In genomic region chr14:122597534-122597933, GRCm38 (mm10) we compare ENCODE assay signal across 23 mouse cellular contexts.
DNase-seq lines count a peak whose midpoint lies in the region; ATAC-seq and TF ChIP-seq lines count a peak whose summit lies in the region.
"Had no signal": no experiment of that assay in that cellular context is flagged by ENCODE, and none has a peak within 500 bp of the region (broad histone marks: within the 10 kb centered on the region; RNA-seq: fewer than 3 reads in every experiment).

No protein-coding gene starts in this region.

- no peak overlapping the region for H3K9ac ChIP-seq in MEL (ENCODE audit: control insufficient read depth, low read depth, low read length, poor library complexity, severe bottlenecking)
- no peak overlapping the region for H3K9ac ChIP-seq in intestine, postnatal 0 days (ENCODE audit: low read depth, low read length)

- H3K9me3 ChIP-seq in MEL (replicated peaks; ENCODE audit: insufficient read depth, low read length), result no peaks in the 10 kb centered on the region
- no peaks in the 10 kb centered on the region for H3K9me3 ChIP-seq in intestine, postnatal 0 days (ENCODE audit: control insufficient read depth)
- H3K9me3 ChIP-seq: G1E had no signal

- no peaks in the 10 kb centered on the region for H3K27me3 ChIP-seq in MEL (ENCODE audit: control insufficient read depth in 1 of 2, insufficient read depth in 2 of 2, low read length in 2 of 2)
- H3K27me3 ChIP-seq in intestine, postnatal 0 days (replicated peaks; ENCODE audit: control insufficient read depth, insufficient read depth, low read length), result no peaks in the 10 kb centered on the region
- H3K27me3 ChIP-seq: CH12.LX, Patski had no signal

- H3K4me3 ChIP-seq in MEL (ENCODE audit: control insufficient read depth in 1 of 2, insufficient read depth in 1 of 2, low read depth in 2 of 2, low read length in 2 of 2), result no peak overlapping the region
- H3K4me3 ChIP-seq in intestine, postnatal 0 days (ENCODE audit: low read depth, low read length), result no peak overlapping the region

- no peak overlapping the region for H3K4me2 ChIP-seq in intestine, postnatal 0 days (replicated peaks; ENCODE audit: low read depth)

- no peak overlapping the region for H3K27ac ChIP-seq in MEL (ENCODE audit: control insufficient read depth, low read depth, low read length)
- H3K27ac ChIP-seq in intestine, postnatal 0 days (ENCODE audit: low read depth, low read length), result no peak overlapping the region

- no peak for TF ChIP-seq POLR2A in MEL (IDR thresholded peaks at IDR 0.05; ENCODE audit: control insufficient read depth in 1 of 2, insufficient read depth in 1 of 2, low read depth in 1 of 2, low read length in 2 of 2, poor library complexity in 1 of 2)

- H3K36me3 ChIP-seq in MEL (ENCODE audit: control insufficient read depth in 1 of 2, insufficient read depth in 2 of 2, low read length in 2 of 2), result peaks cover 0 to 15% of the 10 kb centered on the region in 2 experiments; a peak in 2 of 4 replicates
- H3K36me3 ChIP-seq in intestine, postnatal 0 days (ENCODE audit: control insufficient read depth, insufficient read depth), result no peaks in the 10 kb centered on the region

- WGBS in intestine, postnatal 0 days, result 54% methylated on average over 5 of the region's 5 CpGs

- TF ChIP-seq EP300 in MEL (IDR thresholded peaks at IDR 0.05; ENCODE audit: low read depth in 1 of 2, low read length in 2 of 2), result peak in 1 of 2 experiments; percentile 45; a peak in 2 of 4 replicates

- DNase-seq in A20 (ENCODE audit: low read depth, low spot score), result peak; percentile 61
- DNase-seq in MEL (ENCODE audit: low read depth, low spot score), result peak; percentile 47
- DNase-seq in heart, adult 18-20 months, result no peak
- DNase-seq in cerebellum, adult 9-10 months, result no peak
- DNase-seq: adrenal gland, adult 2 months; adrenal gland, adult 8-10 months; adrenal gland, postnatal 10 days; adrenal gland, postnatal 14 days; adrenal gland, postnatal 25 days; adrenal gland, postnatal 36 days; B cell, adult 2 months; cerebellum, adult 11 months; cerebellum, adult 11-12 months; cerebellum, adult 18-20 months; cerebellum, adult 2 months; cerebellum, adult 8-10 months had no signal

- no peaks in the 10 kb centered on the region for H3K79me2 ChIP-seq in MEL (ENCODE audit: control insufficient read depth, insufficient read depth, low read length, poor library complexity)

- ATAC-seq in megakaryocyte-erythroid progenitor cell, adult 5-6 weeks (replicated peaks; ENCODE audit: low FRiP score, low TSS enrichment, poor library complexity, severe bottlenecking), result peak; percentile 62
- no peak for ATAC-seq in intestine, postnatal 0 days
- ATAC-seq: activated CD4-positive, CD25-positive, alpha-beta regulatory T cell, adult 4 months; CD4-positive, CD25-positive, alpha-beta regulatory T cell, adult 4 months; Patski had no signal

- TF ChIP-seq CTCF in MEL (IDR thresholded peaks at IDR 0.05 in 2 of 3, conservative IDR thresholded peaks at IDR 0.05 in 1 of 3; ENCODE audit: control insufficient read depth in 1 of 3, insufficient read depth in 1 of 3, low read depth in 2 of 3, low read length in 3 of 3, poor library complexity in 1 of 3, severe bottlenecking in 1 of 3), result no peak
- no peak for TF ChIP-seq CTCF in intestine, postnatal 0 days (IDR thresholded peaks at IDR 0.05; ENCODE audit: low read depth)

- H3K4me1 ChIP-seq in MEL (ENCODE audit: control insufficient read depth in 1 of 2, insufficient read depth in 2 of 2, low read length in 2 of 2), result peaks cover 7 to 10% of the 10 kb centered on the region in 2 experiments
- no peaks in the 10 kb centered on the region for H3K4me1 ChIP-seq in intestine, postnatal 0 days (replicated peaks; ENCODE audit: control insufficient read depth, insufficient read depth, low read length)

- TF ChIP-seq RAD21 in MEL (IDR thresholded peaks at IDR 0.05; ENCODE audit: low read depth, low read length), result no peak

TF ChIP-seq in MEL, 35 proteins besides CTCF, POLR2A, EP300 and RAD21:
- TF ChIP-seq CHD1 (IDR thresholded peaks at IDR 0.05; ENCODE audit: low read depth, low read length), result no peak
- TF ChIP-seq GABPA (IDR thresholded peaks at IDR 0.05; ENCODE audit: low read depth, low read length), result no peak
- TF ChIP-seq TAL1 (IDR thresholded peaks at IDR 0.05; ENCODE audit: low read length), result peak; percentile 51
- TF ChIP-seq ZNF384 (IDR thresholded peaks at IDR 0.05; ENCODE audit: low read depth, low read length), result no peak
- no peak for TF ChIP-seq HCFC1 (IDR thresholded peaks at IDR 0.05; ENCODE audit: low read depth, low read length)
- TF ChIP-seq MYC (IDR thresholded peaks at IDR 0.05; ENCODE audit: low read depth, low read length), result no peak
- TF ChIP-seq GATA1 (IDR thresholded peaks at IDR 0.05; ENCODE audit: low read depth, low read length), result peak; percentile 78
- no peak for TF ChIP-seq POLR2AphosphoS2 (IDR thresholded peaks at IDR 0.05; ENCODE audit: low read length)
- TF ChIP-seq MEF2A (IDR thresholded peaks at IDR 0.05; ENCODE audit: extremely low read depth, insufficient replicate concordance, low read depth, low read length, poor library complexity, severe bottlenecking), result no peak
- no peak for TF ChIP-seq JUND (IDR thresholded peaks at IDR 0.05; ENCODE audit: low read depth, low read length)
- no peak for TF ChIP-seq MAX (IDR thresholded peaks at IDR 0.05; ENCODE audit: low read length)
- TF ChIP-seq TCF12 (IDR thresholded peaks at IDR 0.05; ENCODE audit: low read depth, low read length), result peak; percentile 60; the same call in 1 of the 2 replicates
- TF ChIP-seq NELFE (IDR thresholded peaks at IDR 0.05; ENCODE audit: low read depth, low read length), result no peak
- no peak for TF ChIP-seq RCOR1 (IDR thresholded peaks at IDR 0.05; ENCODE audit: low read depth, low read length)
- TF ChIP-seq UBTF (IDR thresholded peaks at IDR 0.05; ENCODE audit: borderline replicate concordance, insufficient read depth, low read depth, low read length), result no peak
- TF ChIP-seq USF2 (IDR thresholded peaks at IDR 0.05; ENCODE audit: borderline replicate concordance in 1 of 2, insufficient read depth in 1 of 2, low read depth in 1 of 2, low read length in 2 of 2), result no peak
- TF ChIP-seq BHLHE40 (IDR thresholded peaks at IDR 0.05; ENCODE audit: borderline replicate concordance, low read depth, low read length), result no peak
- TF ChIP-seq MYB (IDR thresholded peaks at IDR 0.05; ENCODE audit: low read depth, low read length), result no peak
- peak; percentile 26; the same call in 1 of the 2 replicates for TF ChIP-seq ETS1 (IDR thresholded peaks at IDR 0.05; ENCODE audit: low read depth, low read length)
- no peak for TF ChIP-seq ZMIZ1 (IDR thresholded peaks at IDR 0.05; ENCODE audit: low read depth, low read length)
- TF ChIP-seq NRF1 (IDR thresholded peaks at IDR 0.05; ENCODE audit: insufficient read depth, low read depth, low read length, poor library complexity, severe bottlenecking), result no peak

Comparison
In these comparisons a context has a peak if more than half of its experiments do, and no peak if none do; other contexts are left out.
1. DNase-seq: peak in A20 (single experiment) and MEL (single experiment); none in heart, adult 18-20 months (0 of 2) and cerebellum, adult 9-10 months (single experiment).